Mouse (Mus musculus) lung, adult 2 months (tissue): ENCODE measurements at regions not wholly inside any gene's neighbourhood (a gene's known extent, or its start where the extent isn't known, plus 50 kb on each side); places are given as distances from the start of the nearest gene placed in this dataset.

Experiments
- CTCF ChIP-seq: fragments of 200-500 bp; IDR thresholded peaks from 2 replicates; pipeline ENCODE4 v1.5.1; 2011; ENCODE audit warnings: mild to moderate bottlenecking, low read length, control low read depth; ENCODE audit not compliant: insufficient read depth
- POLR2A ChIP-seq: fragments of 200-500 bp; IDR thresholded peaks from 2 replicates; pipeline ENCODE4 v1.6.1; 2011; ENCODE audit warnings: low read depth, mild to moderate bottlenecking, control low read depth, low read length, borderline replicate concordance; ENCODE audit errors: extremely low read depth

DNA sequence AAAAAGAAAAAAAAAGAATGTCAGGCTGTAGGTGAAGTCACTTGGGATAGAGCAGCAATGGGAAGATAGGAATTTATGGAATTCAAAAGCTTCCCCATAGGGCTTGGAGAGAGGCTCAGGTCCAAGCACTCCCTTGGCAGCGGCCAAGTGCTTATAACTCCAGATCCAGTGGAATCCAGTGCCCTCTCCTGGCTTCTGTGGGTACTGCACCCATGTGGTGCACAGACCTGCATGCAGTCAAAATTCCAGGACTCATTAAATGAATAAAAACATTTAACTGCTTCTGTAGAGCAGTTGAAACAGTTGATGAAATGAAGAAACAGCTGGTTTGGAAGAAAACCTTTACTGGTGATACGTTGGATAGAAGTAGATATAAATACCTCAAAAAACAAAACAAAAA is 127.6 kb upstream of the Foxn2 start:
- peak; percentile 28; the same call in 1 of the 2 replicates for TF ChIP-seq CTCF
- no peak for TF ChIP-seq POLR2A
